8 mouse cellular contexts compared by ENCODE assay signal in the genomic region with DNA sequence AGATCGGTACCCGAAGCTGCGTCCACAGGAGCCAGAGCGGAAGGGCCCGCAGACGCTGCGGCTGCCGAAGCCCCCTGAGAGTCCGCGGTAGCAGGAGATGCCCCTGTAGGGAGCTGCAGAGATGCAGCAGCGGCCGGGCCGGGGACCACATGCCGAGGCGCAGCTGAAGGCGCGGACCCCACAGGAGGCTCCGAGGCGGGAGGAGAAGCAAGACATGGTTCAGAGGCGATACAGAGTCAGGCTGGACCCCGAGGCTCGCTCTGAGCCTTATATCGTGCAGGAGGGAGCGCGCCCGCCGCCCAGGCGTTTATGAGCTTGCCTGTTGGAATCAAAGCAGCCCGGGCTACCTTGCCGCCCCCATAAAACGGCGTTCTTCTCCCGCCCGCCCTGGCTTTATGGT. TPM values are rescaled to one million over a fixed set of nuclear protein-coding genes. Genes with fewer than 3 reads are reported as not detected.
DNase-seq lines count a peak whose midpoint lies in the region; ATAC-seq lines count a peak whose summit lies in the region.
"Had no signal": no experiment of that assay in that cellular context is flagged by ENCODE, and none has a peak within 500 bp of the region (broad histone marks: within the 10 kb centered on the region; RNA-seq: fewer than 3 reads in every experiment).

Gene Krt87, minus strand, starts transcription at position 250 of the 400 bp plus-strand sequence.

- ATAC-seq in forebrain, embryonic 15.5 days (replicated peaks) = no peak
- no peak for ATAC-seq in monocyte, adult 5-6 weeks (replicated peaks; ENCODE audit: insufficient number of reproducible peaks, low FRiP score, low TSS enrichment, poor library complexity, severe bottlenecking)

- peak within 1 kb of the TSS; percentile 66 for H3K4me2 ChIP-seq in forebrain, embryonic 15.5 days (replicated peaks)

- H3K4me3 ChIP-seq in forebrain, embryonic 15.5 days = peak within 1 kb of the TSS; percentile 39

- DNase-seq in right cerebral cortex, postnatal 4 days = peak; percentile 15
- DNase-seq in right cerebral cortex, adult 2 months (ENCODE audit: low spot score in 2 of 2) = no peak
- peak; percentile 18 for DNase-seq in mesoderm, embryonic 11.5 days (ENCODE audit: low read depth, low spot score)
- DNase-seq in ovary, adult 18-20 months (ENCODE audit: low spot score) = no peak
- DNase-seq in frontal cortex, postnatal 14 days (ENCODE audit: low spot score in 2 of 2) = no peak
- DNase-seq: layer of hippocampus, postnatal 36 days had no signal

- no peaks in the 10 kb centered on the region for H3K36me3 ChIP-seq in forebrain, embryonic 15.5 days

- H3K9me3 ChIP-seq in forebrain, embryonic 15.5 days = no peaks in the 10 kb centered on the region

- peak within 1 kb of the TSS; percentile 54 for H3K9ac ChIP-seq in forebrain, embryonic 15.5 days (replicated peaks)

- H3K4me1 ChIP-seq in forebrain, embryonic 15.5 days = peaks cover 13% of the 10 kb centered on the region

- no peak within 1 kb of the TSS for H3K27ac ChIP-seq in forebrain, embryonic 15.5 days (replicated peaks)

- WGBS in forebrain, embryonic 15.5 days = under 1% methylated on average over 34 of the region's 34 CpGs

- peaks cover 23% of the 10 kb centered on the region for H3K27me3 ChIP-seq in forebrain, embryonic 15.5 days

RNA-seq across cellular contexts. Expression of gene Krt87, which starts in this region (rescaled TPM):
- 0.09 and 0.10 TPM in 2 replicates for polyA plus RNA-seq in forebrain, embryonic 15.5 days (2015; fragmentation: Nextera tagmentation; extraction: Ambion mirVana)
- total RNA-seq in monocyte, adult 5-6 weeks (2017) = not detected in 3 replicates

Comparison
In these comparisons a context has a peak if more than half of its experiments do, and no peak if none do; other contexts are left out.
1. DNase-seq: peak in right cerebral cortex, postnatal 4 days (single experiment) and mesoderm, embryonic 11.5 days (single experiment); none in right cerebral cortex, adult 2 months (0 of 2), ovary, adult 18-20 months (single experiment) and frontal cortex, postnatal 14 days (0 of 2).